Mouse (Mus musculus) MEL (cell line): Measurements from ENCODE around the gene Zdhhc16. TPM values are rescaled to one million over a fixed set of nuclear protein-coding genes. Genes with fewer than 3 reads are reported as not detected.

ENCODE experiments used
- DNase-seq: peaks from one replicate; pipeline ENCODE4 v3.0.0; 2011; ENCODE audit warnings: low read depth, low spot score
- H3K27ac ChIP-seq: 2 replicates; pipeline ENCODE4 v1.5.1; 2012; ENCODE audit warnings: low read depth, mild to moderate bottlenecking, control low read depth, low read length, moderate library complexity; ENCODE audit not compliant: control insufficient read depth
- H3K27me3 ChIP-seq, 2 experiments: fragments of 150-350 bp in 1 of 2; sonication (generic) in 1 of 2; 2 replicates each; pipeline ENCODE4 v1.6.1; 2012; ENCODE audit warnings: low read length in 2 of 2, mild to moderate bottlenecking in 2 of 2, improper control_type of control experiment in 1 of 2, moderate library complexity in 1 of 2; ENCODE audit not compliant: insufficient read depth in 2 of 2, control insufficient read depth in 1 of 2
- H3K36me3 ChIP-seq, 2 experiments: 2 replicates each; pipeline ENCODE4 v1.6.1; 2012 to 2014; ENCODE audit warnings: low read length in 2 of 2, improper control_type of control experiment in 1 of 2, inconsistent platforms in 1 of 2, mild to moderate bottlenecking in 1 of 2; ENCODE audit not compliant: insufficient read depth in 2 of 2, control insufficient read depth in 1 of 2
- H3K4me1 ChIP-seq, 2 experiments: fragments of 150-350 bp in 1 of 2; sonication (generic) in 1 of 2; 2 replicates each; pipeline ENCODE4 v1.6.1; 2012; ENCODE audit warnings: low read length in 2 of 2, improper control_type of control experiment in 1 of 2, mild to moderate bottlenecking in 1 of 2; ENCODE audit not compliant: insufficient read depth in 2 of 2, control insufficient read depth in 1 of 2
- H3K4me3 ChIP-seq, 2 experiments: fragments of 150-350 bp in 1 of 2; sonication (generic) in 1 of 2; 2 replicates each; pipeline ENCODE4 v1.5.1; 2012; ENCODE audit warnings: low read depth in 2 of 2, low read length in 2 of 2, mild to moderate bottlenecking in 2 of 2, moderate library complexity in 2 of 2, control low read depth in 1 of 2, improper control_type of control experiment in 1 of 2; ENCODE audit not compliant: control insufficient read depth in 1 of 2, insufficient read depth in 1 of 2
- H3K79me2 ChIP-seq: 2 replicates; pipeline ENCODE4 v1.6.1; 2012; ENCODE audit warnings: mild to moderate bottlenecking, low read length, moderate library complexity; ENCODE audit not compliant: control insufficient read depth, poor library complexity, insufficient read depth
- H3K9ac ChIP-seq: 2 replicates; pipeline ENCODE4 v1.6.1; 2012; ENCODE audit warnings: low read depth, mild to moderate bottlenecking, control low read depth, low read length, moderate library complexity; ENCODE audit not compliant: control insufficient read depth, poor library complexity, severe bottlenecking
- H3K9me3 ChIP-seq: fragments of 150-350 bp; sonication (generic); replicated peaks from 2 replicates; pipeline ENCODE4 v1.6.1; 2012; ENCODE audit warnings: mild to moderate bottlenecking, low read length, improper control_type of control experiment, moderate library complexity; ENCODE audit not compliant: insufficient read depth
- BHLHE40 ChIP-seq: IDR thresholded peaks from 2 replicates; pipeline ENCODE4 v1.6.1; 2012; ENCODE audit warnings: low read depth, mild to moderate bottlenecking, inconsistent platforms, low read length, improper control_type of control experiment, borderline replicate concordance
- CHD1 ChIP-seq: IDR thresholded peaks from 2 replicates; pipeline ENCODE4 v1.6.1; 2012; ENCODE audit warnings: low read depth, mild to moderate bottlenecking, inconsistent platforms, low read length, improper control_type of control experiment
- CHD2 ChIP-seq: IDR thresholded peaks from 2 replicates; pipeline ENCODE4 v1.6.1; 2011; ENCODE audit warnings: low read length, improper control_type of control experiment
- CTCF ChIP-seq, 3 experiments: IDR thresholded peaks in 2 of 3; conservative IDR thresholded peaks in 1 of 3; 2 replicates each; pipeline ENCODE4 v1.5.1; 2011 to 2012; ENCODE audit warnings: low read length in 3 of 3, low read depth in 2 of 3, mild to moderate bottlenecking in 2 of 3, improper control_type of control experiment in 1 of 3, inconsistent platforms in 1 of 3, mixed read lengths in 1 of 3, moderate library complexity in 1 of 3; ENCODE audit not compliant: control insufficient read depth in 1 of 3, insufficient read depth in 1 of 3, poor library complexity in 1 of 3, severe bottlenecking in 1 of 3
- ELF1 ChIP-seq: IDR thresholded peaks from 2 replicates; pipeline ENCODE4 v1.6.1; 2014; ENCODE audit warnings: low read depth, mild to moderate bottlenecking, inconsistent platforms, low read length, improper control_type of control experiment, moderate library complexity
- EP300 ChIP-seq, 2 experiments: IDR thresholded peaks; 2 replicates each; pipeline ENCODE4 v1.6.1; 2011; ENCODE audit warnings: improper control_type of control experiment in 2 of 2, low read length in 2 of 2, low read depth in 1 of 2, mild to moderate bottlenecking in 1 of 2
- ETS1 ChIP-seq: IDR thresholded peaks from 2 replicates; pipeline ENCODE4 v1.6.1; 2012; ENCODE audit warnings: low read depth, mild to moderate bottlenecking, inconsistent platforms, low read length, improper control_type of control experiment, moderate library complexity
- GABPA ChIP-seq: IDR thresholded peaks from 2 replicates; pipeline ENCODE4 v1.6.1; 2012; ENCODE audit warnings: low read depth, mild to moderate bottlenecking, inconsistent platforms, low read length, improper control_type of control experiment, moderate library complexity
- GATA1 ChIP-seq: IDR thresholded peaks from 2 replicates; pipeline ENCODE4 v1.6.1; 2011; ENCODE audit warnings: low read depth, low read length, improper control_type of control experiment
- HCFC1 ChIP-seq: IDR thresholded peaks from 2 replicates; pipeline ENCODE4 v1.6.1; 2012; ENCODE audit warnings: low read depth, mild to moderate bottlenecking, inconsistent platforms, low read length, improper control_type of control experiment, moderate library complexity
- KAT2A ChIP-seq: conservative IDR thresholded peaks from 2 replicates; pipeline ENCODE4 v1.6.1; 2012; ENCODE audit warnings: low read depth, low read length, improper control_type of control experiment, inconsistent platforms
- MAFK ChIP-seq: IDR thresholded peaks from 2 replicates; pipeline ENCODE4 v1.6.1; 2011; ENCODE audit warnings: low read depth, mild to moderate bottlenecking, low read length, improper control_type of control experiment, borderline replicate concordance
- MAX ChIP-seq: IDR thresholded peaks from 2 replicates; pipeline ENCODE4 v1.6.1; 2011; ENCODE audit warnings: low read length, improper control_type of control experiment
- MAZ ChIP-seq: IDR thresholded peaks from 2 replicates; pipeline ENCODE4 v1.6.1; 2012; ENCODE audit warnings: low read depth, mild to moderate bottlenecking, inconsistent platforms, low read length, improper control_type of control experiment
- MXI1 ChIP-seq: IDR thresholded peaks from 2 replicates; pipeline ENCODE4 v1.6.1; 2011; ENCODE audit warnings: mild to moderate bottlenecking, low read depth, low read length, improper control_type of control experiment
- MYB ChIP-seq: IDR thresholded peaks from 2 replicates; pipeline ENCODE4 v1.6.1; 2011; ENCODE audit warnings: mild to moderate bottlenecking, low read depth, low read length, improper control_type of control experiment
- NELFE ChIP-seq: IDR thresholded peaks from 2 replicates; pipeline ENCODE4 v1.6.1; 2011; ENCODE audit warnings: low read depth, low read length, improper control_type of control experiment
- NRF1 ChIP-seq: IDR thresholded peaks from 2 replicates; pipeline ENCODE4 v1.6.1; 2014; ENCODE audit warnings: low read depth, mild to moderate bottlenecking, inconsistent platforms, low read length, improper control_type of control experiment, moderate library complexity; ENCODE audit not compliant: poor library complexity, insufficient read depth, severe bottlenecking
- POLR2A ChIP-seq, 2 experiments: IDR thresholded peaks; 2 replicates each; pipeline ENCODE4 v1.6.1; 2011 to 2012; ENCODE audit warnings: low read length in 2 of 2, mild to moderate bottlenecking in 2 of 2, control low read depth in 1 of 2, improper control_type of control experiment in 1 of 2, low read depth in 1 of 2, moderate library complexity in 1 of 2; ENCODE audit not compliant: control insufficient read depth in 1 of 2, insufficient read depth in 1 of 2, poor library complexity in 1 of 2
- POLR2AphosphoS2 ChIP-seq: IDR thresholded peaks from 2 replicates; pipeline ENCODE4 v1.6.1; 2011; ENCODE audit warnings: low read length, improper control_type of control experiment
- RAD21 ChIP-seq: IDR thresholded peaks from 2 replicates; pipeline ENCODE4 v1.6.1; 2011; ENCODE audit warnings: mild to moderate bottlenecking, low read depth, low read length, improper control_type of control experiment
- RCOR1 ChIP-seq: IDR thresholded peaks from 2 replicates; pipeline ENCODE4 v1.6.1; 2012; ENCODE audit warnings: low read depth, mild to moderate bottlenecking, inconsistent platforms, low read length, improper control_type of control experiment
- SIN3A ChIP-seq: IDR thresholded peaks from 2 replicates; pipeline ENCODE4 v1.6.1; 2012; ENCODE audit warnings: low read length, improper control_type of control experiment, inconsistent platforms
- SMC3 ChIP-seq: IDR thresholded peaks from 2 replicates; pipeline ENCODE4 v1.6.1; 2011; ENCODE audit warnings: low read depth, low read length, improper control_type of control experiment
- TAL1 ChIP-seq: IDR thresholded peaks from 2 replicates; pipeline ENCODE4 v1.6.1; 2012; ENCODE audit warnings: mild to moderate bottlenecking, inconsistent platforms, low read length, moderate library complexity, mixed read lengths
- TCF12 ChIP-seq: IDR thresholded peaks from 2 replicates; pipeline ENCODE4 v1.6.1; 2014; ENCODE audit warnings: low read depth, mild to moderate bottlenecking, inconsistent platforms, low read length, improper control_type of control experiment, moderate library complexity
- USF1 ChIP-seq: IDR thresholded peaks from 2 replicates; pipeline ENCODE4 v1.6.1; 2014; ENCODE audit warnings: low read depth, mild to moderate bottlenecking, inconsistent platforms, low read length, improper control_type of control experiment, moderate library complexity
- USF2 ChIP-seq, 2 experiments: IDR thresholded peaks; 2 replicates each; pipeline ENCODE4 v1.6.1; 2011 to 2012; ENCODE audit warnings: improper control_type of control experiment in 2 of 2, low read length in 2 of 2, borderline replicate concordance in 1 of 2, inconsistent platforms in 1 of 2, low read depth in 1 of 2, mild to moderate bottlenecking in 1 of 2; ENCODE audit not compliant: insufficient read depth in 1 of 2
- ZKSCAN1 ChIP-seq: IDR thresholded peaks from 2 replicates; pipeline ENCODE4 v1.6.1; 2012; ENCODE audit warnings: low read depth, mild to moderate bottlenecking, inconsistent platforms, low read length, improper control_type of control experiment, moderate library complexity
- ZMIZ1 ChIP-seq: IDR thresholded peaks from 2 replicates; pipeline ENCODE4 v1.6.1; 2012; ENCODE audit warnings: low read depth, mild to moderate bottlenecking, inconsistent platforms, low read length, improper control_type of control experiment, moderate library complexity
- ZNF384 ChIP-seq: IDR thresholded peaks from 2 replicates; pipeline ENCODE4 v1.6.1; 2012; ENCODE audit warnings: low read depth, mild to moderate bottlenecking, inconsistent platforms, low read length, improper control_type of control experiment
- polyA plus RNA-seq, 2 experiments: library from polyadenylated mRNA; stranded (reverse) in 1 of 2; unstranded in 1 of 2; fragments of >175 nt in 1 of 2; fragments of >200 nt in 1 of 2; gene quantifications; 2 replicates each; pipeline versions ENCODE4 v1.2.1 to v1.2.4; 2012; ENCODE audit warnings: low replicate concordance in 2 of 2, low read depth in 1 of 2; ENCODE audit not compliant: insufficient read length in 2 of 2, insufficient read depth in 1 of 2, missing spikeins in 1 of 2
- total RNA-seq: library from RNA; depleted of rRNA; stranded (reverse); fragments of 300-350 nt; gene quantifications from 2 replicates; pipeline ENCODE4 v1.2.3, GENCODE M21; 2012

The Zdhhc16 gene
- total and polyA plus RNA-seq, 3 experiments = 99.2 to 128 TPM; not detected in 1

DNA sequence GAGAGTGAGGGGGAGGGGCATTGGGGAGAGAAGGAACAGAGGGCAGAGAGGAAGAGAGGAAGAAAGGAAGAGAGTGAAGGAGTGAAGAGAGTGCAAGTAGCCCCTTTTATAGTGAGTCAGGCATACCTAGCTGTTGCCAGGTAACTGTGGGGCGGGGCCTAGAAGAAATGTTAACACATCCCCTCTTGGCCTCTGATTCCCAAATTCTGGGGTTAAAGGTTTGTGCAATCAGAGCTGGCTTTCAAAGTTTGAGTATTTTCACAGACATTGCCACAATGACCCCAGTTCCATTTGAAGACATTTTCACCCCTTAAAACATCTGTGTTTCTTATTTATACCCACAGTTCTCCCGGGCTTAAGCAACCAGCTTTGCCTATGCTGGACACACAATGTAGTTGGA lies 28.0 kb upstream of the Zdhhc16 start:
- no peak for DNase-seq
- H3K4me3 ChIP-seq = no peak overlapping the region
- TF ChIP-seq NRF1 (no peak), SIN3A (no peak), EP300 (IDR thresholded peaks at IDR 0.05; ENCODE audit: low read depth in 1 of 2, low read length in 2 of 2) (no peak), ZMIZ1 (no peak), ETS1 (no peak), ELF1 (no peak), RAD21 (no peak), USF2 (IDR thresholded peaks at IDR 0.05; ENCODE audit: borderline replicate concordance in 1 of 2, insufficient read depth in 1 of 2, low read depth in 1 of 2, low read length in 2 of 2) (no peak), CTCF (IDR thresholded peaks at IDR 0.05 in 2 of 3, conservative IDR thresholded peaks at IDR 0.05 in 1 of 3; ENCODE audit: control insufficient read depth in 1 of 3, insufficient read depth in 1 of 3, low read depth in 2 of 3, low read length in 3 of 3, poor library complexity in 1 of 3, severe bottlenecking in 1 of 3) (no peak), MAFK (no peak), HCFC1 (no peak), CHD1 (no peak), USF1 (no peak), NELFE (no peak), GABPA (no peak), CHD2 (no peak), MXI1 (no peak), KAT2A (no peak)
- TF ChIP-seq, all 39 proteins: peak for 0
- Histone ChIP-seq H3K36me3 (peaks cover 0 to 49% of the 10 kb centered on the region in 2 experiments; a peak in 2 of 4 replicates), H3K79me2 (no peaks in the 10 kb centered on the region), H3K9me3 (no peaks in the 10 kb centered on the region), H3K4me1 (peaks cover 14 to 55% of the 10 kb centered on the region in 2 experiments), H3K9ac (no peak overlapping the region), H3K27ac (no peak overlapping the region), H3K27me3 (no peaks in the 10 kb centered on the region)

DNA sequence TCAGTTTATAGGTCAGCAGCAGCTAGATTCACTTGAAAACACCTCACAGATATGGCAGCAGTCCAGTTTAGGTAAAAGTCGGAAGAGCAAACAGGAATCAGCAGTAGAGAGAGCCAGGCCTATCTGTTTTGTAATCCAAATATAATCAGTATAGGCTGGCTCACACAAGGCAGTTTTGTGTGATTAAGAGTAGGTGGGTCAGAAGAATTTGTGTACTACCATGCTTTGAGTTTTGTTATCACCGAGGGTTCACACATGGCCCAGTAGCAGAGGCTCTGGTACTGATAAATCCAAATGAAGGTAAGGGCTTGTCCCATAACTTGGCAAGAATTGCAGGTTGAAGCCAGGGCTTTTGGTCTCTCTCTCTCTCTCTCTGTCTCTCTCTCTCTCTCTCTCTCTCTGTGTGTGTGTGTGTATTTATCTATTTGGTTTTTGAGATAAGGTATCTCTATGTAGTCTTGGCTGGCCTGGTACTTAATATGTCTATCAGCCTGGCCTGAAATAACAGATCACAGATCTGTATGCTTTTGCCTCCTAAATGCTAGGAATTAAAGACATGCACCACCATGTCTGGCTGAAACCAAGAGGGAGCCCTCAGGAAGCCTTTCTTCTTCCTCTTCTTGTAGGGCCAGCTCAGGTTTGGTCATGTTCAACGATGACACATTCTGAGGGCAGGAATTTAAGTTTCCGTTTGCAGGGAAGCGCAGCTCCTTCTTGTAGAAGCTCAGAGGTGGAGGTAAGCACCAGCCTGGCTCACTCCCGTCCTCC lies 26.8 kb upstream of the Zdhhc16 start:
- peaks cover 0 to 47% of the 10 kb centered on the region in 2 experiments; a peak in 2 of 4 replicates for H3K36me3 ChIP-seq
- peak overlapping the region; percentile 45 for H3K9ac ChIP-seq
- no peaks in the 10 kb centered on the region for H3K27me3 ChIP-seq
- H3K4me3 ChIP-seq = peak overlapping the region; percentile 14 to 16
- no peaks in the 10 kb centered on the region for H3K9me3 ChIP-seq
- H3K4me1 ChIP-seq = peaks cover 14 to 45% of the 10 kb centered on the region in 2 experiments
- peak overlapping the region; percentile 77 for H3K27ac ChIP-seq
- peak; percentile 84 for DNase-seq
- no peaks in the 10 kb centered on the region; the same call in 1 of the 2 replicates for H3K79me2 ChIP-seq
- peak; percentile 7; the same call in 1 of the 2 replicates for TF ChIP-seq SIN3A
- 0 out of 2 replicates have a peak, but pooled peaks have one; percentile 41 for TF ChIP-seq RCOR1
- peak; percentile 58 for TF ChIP-seq TAL1
- TF ChIP-seq TCF12 = peak; percentile 85
- peak; percentile 53 for TF ChIP-seq MXI1
- no peak for TF ChIP-seq POLR2A (IDR thresholded peaks at IDR 0.05; ENCODE audit: control insufficient read depth in 1 of 2, insufficient read depth in 1 of 2, low read depth in 1 of 2, low read length in 2 of 2, poor library complexity in 1 of 2)
- peak; percentile 25 for TF ChIP-seq MAZ
- TF ChIP-seq GATA1 = peak; percentile 85
- TF ChIP-seq ZNF384 = no peak
- 0 out of 2 replicates have a peak, but pooled peaks have one; percentile 16 for TF ChIP-seq BHLHE40
- no peak for TF ChIP-seq ZKSCAN1
- peak; percentile 59; the same call in 1 of the 2 replicates for TF ChIP-seq MAX
- no peak for TF ChIP-seq MYB
- TF ChIP-seq MAFK = 0 out of 2 replicates have a peak, but pooled peaks have one; percentile 16
- TF ChIP-seq POLR2AphosphoS2 = no peak
- 0 out of 2 replicates have a peak, but pooled peaks have one; percentile 18 for TF ChIP-seq HCFC1
- no peak for TF ChIP-seq SMC3
